Mouse (Mus musculus) layer of hippocampus, adult 11-12 months (tissue): ENCODE results near the gene Ccdc182.

ENCODE experiments used
- DNase-seq: peaks from one replicate; pipeline ENCODE4 v3.0.0; 2022; ENCODE audit warnings: low spot score

The Ccdc182 gene

GRCm38 (mm10) chr11:88281428-88282119, 12.3 kb upstream of the Ccdc182 start:
- DNase-seq: no peak

DNA sequence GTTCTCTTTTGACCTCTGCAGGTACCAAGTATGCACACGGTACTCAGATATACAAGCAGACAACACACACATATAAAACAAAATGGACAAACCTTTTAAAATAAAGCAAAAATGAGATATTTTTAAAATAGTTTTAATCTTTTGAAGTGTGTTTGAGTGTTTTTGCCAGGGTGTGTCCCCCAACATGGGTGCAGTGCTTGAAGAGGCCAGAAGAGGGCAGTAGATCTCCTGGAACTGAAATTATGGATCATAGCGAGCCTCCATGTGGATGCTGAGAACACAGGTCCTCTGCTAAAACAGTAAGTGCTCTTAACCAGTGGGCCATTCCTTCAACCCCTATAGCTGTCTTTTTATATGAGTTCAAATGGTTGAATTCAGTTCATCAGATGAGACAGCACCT, 11.3 kb upstream of the Ccdc182 start:
- no peak for DNase-seq

GRCm38 (mm10) chr11:88286019-88286418, 7.8 kb upstream of the Ccdc182 start:
- no peak for DNase-seq

DNA sequence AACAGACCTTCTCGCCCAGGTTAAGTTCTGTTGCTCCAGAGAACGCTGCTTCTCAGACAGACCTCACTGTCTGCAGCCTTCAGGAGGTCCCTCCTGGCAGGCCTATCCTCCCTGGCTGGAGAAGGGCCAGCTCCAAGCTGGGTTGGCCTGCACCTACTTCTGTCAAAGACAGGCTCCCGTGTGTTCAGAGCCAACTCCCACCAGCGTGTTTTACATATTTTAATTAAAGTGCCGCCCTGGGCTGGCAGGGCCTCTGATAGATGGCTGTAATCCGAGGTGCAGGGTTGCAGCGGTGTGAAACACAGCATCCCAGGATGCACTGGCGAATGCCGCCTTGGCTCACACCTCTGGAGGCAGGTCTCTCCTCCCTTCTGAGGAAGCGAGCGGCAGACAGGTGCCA, 5.5 kb upstream of the Ccdc182 start:
- no peak for DNase-seq

GRCm38 (mm10) chr11:88288805-88289340, 5.0 kb upstream of the Ccdc182 start:
- DNase-seq: no peak

DNA sequence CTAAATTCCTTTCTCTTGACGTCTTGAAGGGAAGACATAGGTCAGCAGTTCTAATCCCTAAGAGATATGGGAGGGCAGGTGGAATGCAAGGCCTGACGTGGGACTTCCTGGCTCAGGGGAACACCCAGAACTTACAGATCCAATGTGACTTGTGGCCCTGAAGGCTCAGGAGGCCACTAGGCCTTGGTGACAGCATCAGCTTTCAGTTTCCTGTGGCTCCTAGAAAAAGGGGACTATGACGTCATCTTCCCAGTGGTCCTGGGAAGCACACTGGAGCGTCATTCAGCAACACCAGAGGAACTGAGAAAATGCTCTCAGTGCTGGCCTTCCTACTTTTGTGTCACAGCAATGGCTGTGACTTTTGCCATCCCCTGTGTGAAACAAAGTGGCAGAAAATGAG, 2.6 kb upstream of the Ccdc182 start:
- no peak for DNase-seq

- DNase-seq: peak; percentile 20
These were observed 2.2 kb upstream of the Ccdc182 start for GRCm38 (mm10) chr11:88291688-88292087.

- DNase-seq: no peak
These were observed 494 bp downstream of the Ccdc182 start for GRCm38 (mm10) chr11:88294394-88294710.

GRCm38 (mm10) chr11:88295298-88295697, 1.4 kb downstream of the Ccdc182 start:
- no peak for DNase-seq

- no peak for DNase-seq
These were observed 3.7 kb downstream of the Ccdc182 start for GRCm38 (mm10) chr11:88297526-88297925.

DNA sequence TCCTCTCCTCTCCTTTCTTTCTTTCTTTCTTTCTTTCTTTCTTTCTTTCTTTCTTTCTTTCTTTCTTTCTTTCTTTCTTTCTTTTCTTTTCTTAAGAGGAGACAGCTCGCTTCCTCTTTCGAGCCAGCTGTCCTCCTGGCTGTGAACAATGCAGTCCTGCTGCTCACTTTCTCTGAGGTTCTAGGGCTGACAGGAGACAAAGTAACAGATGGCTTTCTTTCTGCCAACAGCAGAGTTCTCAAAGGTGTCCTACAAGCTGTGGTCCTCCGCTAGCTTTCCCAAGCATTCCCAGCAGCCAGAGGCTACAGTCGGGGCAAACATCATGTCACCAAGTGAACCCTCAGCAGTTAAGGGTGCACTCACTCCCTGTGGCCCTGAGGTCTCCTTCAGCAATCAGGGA, 5.5 kb downstream of the Ccdc182 start:
- DNase-seq: no peak

DNA sequence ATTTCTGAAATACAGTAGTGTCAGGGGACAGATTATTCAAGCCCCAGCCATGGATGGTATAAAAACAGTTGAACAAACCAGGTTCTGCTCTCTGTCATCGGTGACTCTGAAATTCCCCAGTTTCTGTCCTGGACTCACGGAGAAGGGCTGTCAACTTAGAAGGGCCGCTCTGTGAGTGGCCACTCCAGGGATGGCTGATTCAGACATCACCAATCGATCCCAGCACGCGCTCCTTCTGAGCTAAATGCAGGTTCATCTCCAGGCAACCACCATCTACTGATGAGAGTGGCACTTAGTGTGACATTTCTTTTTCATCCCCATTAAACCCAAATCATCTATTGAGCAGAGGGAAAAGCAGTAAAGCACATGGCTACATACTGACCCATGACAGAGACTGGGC, 7.8 kb downstream of the Ccdc182 start:
- DNase-seq: no peak

GRCm38 (mm10) chr11:88305759-88306158, 11.9 kb downstream of the Ccdc182 start:
- no peak for DNase-seq

GRCm38 (mm10) chr11:88307616-88308543, 14.0 kb downstream of the Ccdc182 start:
- DNase-seq: no peak

- DNase-seq: no peak
These were observed 15.3 kb downstream of the Ccdc182 start for GRCm38 (mm10) chr11:88309059-88309700.

- DNase-seq: no peak
These were observed 16.9 kb downstream of the Ccdc182 start for GRCm38 (mm10) chr11:88310773-88311172.

- no peak for DNase-seq
These were observed 17.7 kb downstream of the Ccdc182 start for GRCm38 (mm10) chr11:88311606-88312005.

DNA sequence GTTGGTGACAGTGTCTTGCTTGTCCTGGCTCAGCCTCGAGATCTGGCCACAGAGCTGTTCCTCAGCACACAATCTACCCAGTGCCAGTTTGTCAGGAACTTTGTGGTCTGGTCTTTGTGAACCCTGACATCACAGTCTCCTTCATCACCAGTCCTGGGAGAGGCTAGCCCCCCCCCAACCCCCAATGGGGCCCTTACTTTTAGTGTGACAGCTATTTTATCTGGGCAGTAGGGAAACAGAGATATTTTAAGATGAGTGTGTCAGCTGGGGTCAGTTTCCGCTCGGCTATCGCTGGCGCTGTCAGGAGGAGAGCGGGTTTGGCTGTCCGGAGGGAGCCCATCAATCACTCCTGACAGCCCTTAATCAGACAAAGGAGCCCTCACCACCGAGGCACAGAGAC, 19.7 kb downstream of the Ccdc182 start:
- no peak for DNase-seq

- no peak for DNase-seq
These were observed 20.6 kb downstream of the Ccdc182 start for GRCm38 (mm10) chr11:88314471-88314870.

GRCm38 (mm10) chr11:88315393-88315792, 21.5 kb downstream of the Ccdc182 start:
- no peak for DNase-seq

DNA sequence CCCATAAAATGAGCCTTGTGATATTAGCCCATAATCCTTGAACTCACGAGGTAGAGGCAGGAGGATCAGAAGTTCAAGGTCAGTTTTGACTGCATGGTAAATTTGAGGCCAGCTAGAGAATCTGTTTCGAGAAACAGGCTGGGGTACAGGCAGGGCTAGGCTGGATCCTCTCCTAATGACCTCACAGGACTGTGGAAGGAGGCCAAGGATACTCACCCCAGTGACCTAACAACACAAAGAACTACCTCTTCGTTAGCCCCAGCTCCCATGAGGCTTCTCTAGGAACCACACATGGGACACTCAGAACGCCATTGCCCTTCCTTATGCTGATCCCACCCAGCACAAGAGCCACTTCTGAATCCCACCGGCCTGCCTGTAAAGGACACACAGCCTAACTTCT, 25.0 kb downstream of the Ccdc182 start:
- DNase-seq: no peak

DNA sequence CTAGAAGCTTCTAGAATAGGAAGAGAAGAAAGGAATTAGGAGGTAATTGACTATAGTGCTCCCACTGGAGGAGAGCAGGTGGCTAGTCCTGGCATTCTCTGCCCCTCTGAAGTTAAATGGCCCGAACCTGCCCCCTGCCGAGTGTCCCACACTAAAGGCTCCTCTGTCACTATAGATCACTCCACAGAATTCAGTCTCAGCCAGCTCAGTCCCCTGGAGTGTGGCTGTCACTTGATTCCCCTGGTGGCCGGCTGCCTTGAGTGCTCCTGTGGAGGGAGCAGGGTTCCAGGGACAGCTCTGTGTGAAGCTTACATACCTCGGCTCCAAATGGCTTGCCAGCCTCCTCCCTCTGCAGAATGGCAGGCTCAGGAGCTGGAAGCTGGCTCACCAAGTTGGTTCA, 33.2 kb downstream of the Ccdc182 start:
- no peak for DNase-seq
